Mouse (Mus musculus) stomach, embryonic 14.5 days (tissue): Measurements from ENCODE around the gene Mlph. TPM values are rescaled to one million over a fixed set of nuclear protein-coding genes. Genes with fewer than 3 reads are reported as not detected.

Source experiments
- polyA plus RNA-seq: library from polyadenylated mRNA; unstranded; fragments of >200 nt; fragmentation: Nextera tagmentation; extraction: Ambion mirVana; gene quantifications from 2 replicates; pipeline ENCODE4 v1.2.1, GENCODE M21; 2014

The Mlph gene
- polyA plus RNA-seq, 1 experiment from 2014 or later = 1.3 TPM

Other genes starting within 250 kb of the Mlph start
- 133 and 146 TPM in 2 replicates for gene Col6a3, start 71.1 kb upstream of the Mlph start, polyA plus RNA-seq
- gene Prlh, start 38.0 kb downstream of the Mlph start, polyA plus RNA-seq = not detected in 2 replicates
- gene Rab17, start 54.6 kb downstream of the Mlph start, polyA plus RNA-seq = 5.4 and 5.6 TPM in 2 replicates
- gene Lrrfip1, start 83.7 kb downstream of the Mlph start, polyA plus RNA-seq = 54.3 and 60.7 TPM in 2 replicates
- gene Rbm44, start 230.0 kb downstream of the Mlph start, polyA plus RNA-seq = 0.38 and 0.46 TPM in 2 replicates